Mouse (Mus musculus) intestine, postnatal 0 days (tissue): ENCODE measurements around the gene Foxj3. TPM values are rescaled to one million over a fixed set of nuclear protein-coding genes. Genes with fewer than 3 reads are reported as not detected.
A peak's percentile ranks its signal among the peaks of the same experiment; 100 is the strongest.

Experiments used
- ATAC-seq: fragments of 200-750 bp; cut with Nextera tagmentation; 2 replicates; pipeline ENCODE4 v1.8.0; 2017; ENCODE audit warnings: mild to moderate bottlenecking, moderate TSS enrichment, moderate library complexity
- H3K27ac ChIP-seq: fragments of 300-500 bp; sonication (generic); 2 replicates; pipeline ENCODE4 v1.5.1; 2014; ENCODE audit warnings: mild to moderate bottlenecking, low read depth, low read length, moderate library complexity
- H3K27me3 ChIP-seq: fragments of 300-500 bp; sonication (generic); replicated peaks from 2 replicates; pipeline ENCODE4 v1.6.1; 2014; ENCODE audit warnings: low read length, mixed read lengths; ENCODE audit not compliant: control insufficient read depth, insufficient read depth
- H3K36me3 ChIP-seq: fragments of 300-500 bp; sonication (generic); 2 replicates; pipeline ENCODE4 v1.6.1; 2014; ENCODE audit warnings: mild to moderate bottlenecking, moderate library complexity; ENCODE audit not compliant: control insufficient read depth, insufficient read depth
- H3K4me1 ChIP-seq: fragments of 300-500 bp; sonication (generic); replicated peaks from 2 replicates; pipeline ENCODE4 v1.6.1; 2014; ENCODE audit warnings: antibody characterized with exemption, low read length, mixed read lengths; ENCODE audit not compliant: control insufficient read depth, insufficient read depth
- H3K4me2 ChIP-seq: fragments of 300-500 bp; sonication (generic); replicated peaks from 2 replicates; pipeline ENCODE4 v1.6.1; 2014; ENCODE audit warnings: low read depth, mild to moderate bottlenecking, moderate library complexity
- H3K4me3 ChIP-seq: fragments of 300-500 bp; sonication (generic); 2 replicates; pipeline ENCODE4 v1.5.1; 2014; ENCODE audit warnings: low read depth, low read length
- H3K9ac ChIP-seq: fragments of 300-500 bp; sonication (generic); 2 replicates; pipeline ENCODE4 v1.6.1; 2014; ENCODE audit warnings: mild to moderate bottlenecking, low read depth, low read length
- H3K9me3 ChIP-seq: fragments of 300-500 bp; sonication (generic); 2 replicates; pipeline ENCODE4 v1.6.1; 2016; ENCODE audit warnings: mixed run types; ENCODE audit not compliant: control insufficient read depth
- CTCF ChIP-seq: sonication (generic); IDR thresholded peaks from 2 replicates; pipeline ENCODE4 v1.5.1; 2016; ENCODE audit warnings: low read depth, mild to moderate bottlenecking, control low read depth, antibody characterized with exemption, moderate library complexity
- WGBS: fragments of 180-500 bp; shearing (Covaris S2); extraction: QIAGEN DNeasy Blood & Tissue Kit; methylation state at CpG from one replicate; pipeline ENCODE4 v1.1.7; 2014; 5-methylcytosine and 5-hydroxymethylcytosine counted together
- polyA plus RNA-seq: library from polyadenylated mRNA; unstranded; fragments of >200 nt; fragmentation: Nextera tagmentation; extraction: Ambion mirVana; gene quantifications from 2 replicates; pipeline ENCODE4 v1.2.1, GENCODE M21; 2015

Foxj3 gene
- polyA plus RNA-seq, 1 experiment from 2014 or later: 11.8 TPM

DNA sequence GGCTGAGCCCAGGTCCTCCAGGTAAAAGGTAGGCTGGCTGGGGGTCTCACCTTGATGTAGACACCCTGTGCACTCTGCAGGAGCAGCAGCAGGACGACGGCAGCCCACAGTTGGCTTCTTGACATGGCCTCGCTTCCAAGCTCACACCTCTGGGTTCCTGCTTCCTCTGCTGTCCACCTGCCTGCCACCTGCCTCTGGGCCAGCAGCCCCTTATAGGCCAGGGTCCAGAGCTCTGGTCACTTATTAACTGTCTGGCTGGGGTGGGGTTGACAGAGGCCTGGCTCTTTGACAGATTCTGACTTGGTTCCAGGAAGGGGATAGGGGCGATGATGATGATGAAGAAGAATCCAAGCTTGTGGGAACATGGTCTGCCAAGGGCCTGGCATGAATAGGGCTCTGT lies 121.9 kb downstream of the Foxj3 start, which contains the start of gene Guca2b:
Gene Guca2b, minus strand, starts transcription at position 224 of the 400 bp plus-strand sequence.
- ATAC-seq: peak; percentile 22
- Histone ChIP-seq H3K4me3 (peak within 1 kb of the TSS; percentile 11; the same call in 1 of the 2 replicates), H3K9ac (peak within 1 kb of the TSS; percentile 31; the same call in 1 of the 2 replicates)

DNA sequence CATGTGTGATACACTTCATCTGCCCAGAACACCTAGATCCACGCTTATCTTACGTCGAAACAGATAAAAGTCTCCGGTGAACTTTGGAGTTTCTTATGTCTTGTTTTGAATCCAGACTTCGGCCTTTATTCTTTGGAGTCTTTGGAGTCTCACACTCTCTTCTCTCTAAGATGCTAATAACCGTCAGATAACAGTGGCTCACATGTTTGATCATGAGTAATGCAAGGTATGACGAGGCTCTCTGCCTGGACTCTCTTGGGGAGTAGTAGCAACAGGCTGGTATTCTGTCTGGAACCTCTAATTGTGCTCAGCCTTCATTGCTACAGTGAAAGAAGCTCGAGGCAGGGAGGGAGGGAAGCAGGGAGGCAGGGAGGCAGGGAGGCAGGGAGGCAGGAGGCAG lies 123.2 kb downstream of the Foxj3 start:
- Histone ChIP-seq H3K27ac (peak overlapping the region; percentile 86), H3K4me3 (no peak overlapping the region), H3K27me3 (no peaks in the 10 kb centered on the region), H3K4me1 (peaks cover 3% of the 10 kb centered on the region; the same call in 1 of the 2 replicates), H3K9ac (peak overlapping the region; percentile 31; the same call in 1 of the 2 replicates), H3K9me3 (no peaks in the 10 kb centered on the region), H3K4me2 (no peak overlapping the region; the same call in 1 of the 2 replicates), H3K36me3 (no peaks in the 10 kb centered on the region)
- WGBS: 45% methylated on average over 8 of the region's 8 CpGs
- TF ChIP-seq CTCF: no peak
- ATAC-seq: peak; percentile 82

More for the DNA sequence above, 121.9 kb downstream of the Foxj3 start, which contains the start of gene Guca2b:
- no peaks in the 10 kb centered on the region for H3K36me3 ChIP-seq
- peak within 1 kb of the TSS; percentile 86 for H3K27ac ChIP-seq
- H3K27me3 ChIP-seq: no peaks in the 10 kb centered on the region
- no peak for TF ChIP-seq CTCF
- peaks cover 3% of the 10 kb centered on the region; the same call in 1 of the 2 replicates for H3K4me1 ChIP-seq
- no peaks in the 10 kb centered on the region for H3K9me3 ChIP-seq
- peak within 1 kb of the TSS; percentile 48 for H3K4me2 ChIP-seq
- WGBS: 49% methylated on average over 4 of the region's 4 CpGs

GRCm38 (mm10) chr4:119662151-119662550 lies 125.3 kb downstream of the Foxj3 start:
- WGBS: 54% methylated on average over 4 of the region's 4 CpGs
- TF ChIP-seq CTCF: no peak
- no peak overlapping the region for H3K4me3 ChIP-seq

GRCm38 (mm10) chr4:119662976-119663375 lies 126.2 kb downstream of the Foxj3 start:
- H3K4me3 ChIP-seq: no peak overlapping the region
- ATAC-seq: no peak
- TF ChIP-seq CTCF: no peak
- WGBS: 80% methylated on average over 7 of the region's 7 CpGs
- H3K27ac ChIP-seq: no peak overlapping the region
- no peaks in the 10 kb centered on the region for H3K27me3 ChIP-seq
- H3K4me1 ChIP-seq: no peaks in the 10 kb centered on the region; the same call in 1 of the 2 replicates
- H3K4me2 ChIP-seq: no peak overlapping the region
- no peaks in the 10 kb centered on the region for H3K9me3 ChIP-seq
- no peak overlapping the region for H3K9ac ChIP-seq
- H3K36me3 ChIP-seq: no peaks in the 10 kb centered on the region

More at GRCm38 (mm10) chr4:119662151-119662550, 125.3 kb downstream of the Foxj3 start:
- Histone ChIP-seq H3K36me3 (no peaks in the 10 kb centered on the region), H3K9ac (no peak overlapping the region), H3K9me3 (no peaks in the 10 kb centered on the region), H3K4me1 (peaks cover 3% of the 10 kb centered on the region; the same call in 1 of the 2 replicates), H3K27me3 (no peaks in the 10 kb centered on the region), H3K4me2 (no peak overlapping the region), H3K27ac (no peak overlapping the region)
- ATAC-seq: no peak

DNA sequence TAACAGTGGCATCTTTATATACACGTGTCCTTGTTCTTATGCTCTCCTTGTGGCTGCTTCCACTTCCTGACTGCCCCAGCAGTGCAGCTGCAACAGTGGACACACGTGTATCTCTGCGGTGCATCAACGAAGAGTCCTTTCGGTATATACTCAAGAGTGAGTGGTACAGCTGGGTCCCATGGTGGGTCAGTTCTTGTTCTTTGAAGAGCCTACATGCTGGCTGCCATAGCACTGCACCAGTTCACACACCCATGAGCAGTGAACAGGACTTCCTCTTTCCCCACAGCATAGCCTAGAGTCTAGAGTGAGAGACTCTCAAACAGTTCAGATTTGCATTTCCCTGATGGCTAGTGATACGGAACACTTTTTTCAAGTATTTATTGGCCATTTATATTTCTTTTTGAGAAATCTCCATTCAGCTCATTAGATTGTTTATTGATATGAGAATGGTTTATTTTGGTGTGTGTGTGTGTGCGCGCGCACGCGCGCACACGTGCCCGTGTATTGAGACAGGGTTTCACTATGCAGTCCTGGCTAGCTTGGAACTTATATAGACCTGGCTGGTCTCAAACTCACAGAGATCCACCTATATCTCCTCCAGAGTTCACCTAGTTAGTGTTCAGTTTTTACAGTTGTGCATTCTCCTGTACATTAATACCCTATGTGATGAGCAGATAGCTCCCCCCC lies 126.7 kb downstream of the Foxj3 start:
- ATAC-seq: no peak
- H3K27ac ChIP-seq: no peak overlapping the region
- no peaks in the 10 kb centered on the region; the same call in 1 of the 2 replicates for H3K4me1 ChIP-seq
- no peaks in the 10 kb centered on the region for H3K9me3 ChIP-seq
- no peak for TF ChIP-seq CTCF
- no peak overlapping the region for H3K9ac ChIP-seq
- H3K36me3 ChIP-seq: no peaks in the 10 kb centered on the region
- H3K27me3 ChIP-seq: no peaks in the 10 kb centered on the region
- no peak overlapping the region for H3K4me2 ChIP-seq
- no peak overlapping the region for H3K4me3 ChIP-seq
- 91% methylated on average over 14 of the region's 14 CpGs for WGBS

DNA sequence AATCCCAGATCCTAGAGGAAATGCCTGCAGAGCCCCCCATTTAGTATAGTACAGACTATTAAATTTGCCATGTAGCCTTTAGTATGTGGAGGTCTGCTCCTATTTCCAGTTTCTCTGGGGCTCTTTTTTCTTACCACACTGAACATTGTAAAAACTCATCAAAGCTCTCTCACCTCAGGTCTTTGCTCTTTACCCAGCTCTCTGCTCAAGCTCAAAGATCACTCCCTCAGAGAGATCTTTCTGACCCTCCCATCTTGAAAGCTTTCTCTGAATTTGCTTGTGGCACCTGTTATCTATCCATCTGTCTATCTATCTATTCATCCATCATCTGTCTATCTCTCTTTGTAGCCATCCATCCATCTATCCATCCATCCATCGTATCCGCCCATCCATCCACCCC lies 128.4 kb downstream of the Foxj3 start:
- TF ChIP-seq CTCF: no peak
- no peaks in the 10 kb centered on the region for H3K36me3 ChIP-seq
- H3K4me3 ChIP-seq: no peak overlapping the region
- no peak for ATAC-seq
- H3K9me3 ChIP-seq: no peaks in the 10 kb centered on the region
- 0 out of 2 replicates have a peak, but pooled peaks cover under 1% of the 10 kb centered on the region for H3K27me3 ChIP-seq
- H3K9ac ChIP-seq: no peak overlapping the region
- no peak overlapping the region for H3K4me2 ChIP-seq
- H3K4me1 ChIP-seq: no peaks in the 10 kb centered on the region
- H3K27ac ChIP-seq: no peak overlapping the region
- WGBS: 83% methylated on average over 2 of the region's 2 CpGs
